Mouse (Mus musculus): ENCODE data around the gene Pik3r6.

DNA sequence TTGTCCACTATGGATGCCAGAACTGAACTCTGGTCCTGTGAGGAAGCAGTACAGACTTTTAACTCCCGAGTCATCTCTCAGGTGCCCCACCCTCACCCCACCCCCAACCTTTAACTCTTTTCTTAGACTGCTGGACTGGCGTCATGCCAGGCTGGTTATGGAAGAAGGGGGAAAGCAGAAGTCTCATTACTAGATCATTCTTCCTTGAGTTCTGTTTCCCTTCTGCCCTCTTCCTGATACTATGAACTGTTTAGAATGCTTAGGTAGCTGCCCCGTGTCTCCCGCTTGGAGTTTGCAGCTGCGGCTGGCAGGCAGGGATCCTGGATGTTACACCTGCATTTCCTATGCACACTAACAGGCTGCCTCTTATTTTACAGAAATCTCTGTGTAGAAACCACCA is 17.0 kb downstream of the Pik3r6 start:
- TF ChIP-seq CTCF (IDR thresholded peaks at IDR 0.05; ENCODE audit: borderline replicate concordance, insufficient read depth, low read length) (no peak), POLR2A (IDR thresholded peaks at IDR 0.05; ENCODE audit: low read depth, low read length) (no peak)

All from embryonic fibroblast, embryonic 13.5 days (primary cell).